Mouse (Mus musculus) olfactory bulb, adult 2 months (tissue): ENCODE measurements around the gene Cdh22. TPM values are rescaled to one million over a fixed set of nuclear protein-coding genes. Genes with fewer than 3 reads are reported as not detected.

ENCODE experiments used
- H3K27ac ChIP-seq: fragments of 200-500 bp; 2 replicates; pipeline ENCODE4 v1.5.1; 2012; ENCODE audit warnings: low read depth, low read length; ENCODE audit not compliant: insufficient read depth
- H3K4me1 ChIP-seq: fragments of 200-500 bp; 2 replicates; pipeline ENCODE4 v1.6.1; 2012; ENCODE audit warnings: low read length; ENCODE audit not compliant: control insufficient read depth, insufficient read depth
- H3K4me3 ChIP-seq: fragments of 200-500 bp; 2 replicates; pipeline ENCODE4 v1.5.1; 2012; ENCODE audit warnings: mild to moderate bottlenecking, low read depth, low read length, moderate library complexity; ENCODE audit not compliant: insufficient read depth
- CTCF ChIP-seq: fragments of 200-500 bp; IDR thresholded peaks from 2 replicates; pipeline ENCODE4 v1.5.1; 2012; ENCODE audit warnings: low read depth, mild to moderate bottlenecking, low read length, moderate library complexity; ENCODE audit not compliant: insufficient read depth
- POLR2A ChIP-seq: fragments of 200-500 bp; IDR thresholded peaks from 2 replicates; pipeline ENCODE4 v1.6.1; 2012; ENCODE audit warnings: mild to moderate bottlenecking, low read depth, low read length, moderate library complexity; ENCODE audit not compliant: insufficient read depth
- WGBS: fragments of 180-500 bp; shearing (Covaris S2); methylation state at CpG from one replicate; pipeline ENCODE4 v1.1.7; 2018; 5-methylcytosine and 5-hydroxymethylcytosine counted together
- polyA plus RNA-seq: library from polyadenylated mRNA; stranded (reverse); fragments of >200 nt; gene quantifications from 2 replicates; pipeline ENCODE4 v1.2.4, GENCODE M21; 2012; ENCODE audit warnings: low replicate concordance; ENCODE audit not compliant: missing spikeins, insufficient read depth, insufficient read length

The Cdh22 gene
- polyA plus RNA-seq, 1 experiment, result not detected

DNA sequence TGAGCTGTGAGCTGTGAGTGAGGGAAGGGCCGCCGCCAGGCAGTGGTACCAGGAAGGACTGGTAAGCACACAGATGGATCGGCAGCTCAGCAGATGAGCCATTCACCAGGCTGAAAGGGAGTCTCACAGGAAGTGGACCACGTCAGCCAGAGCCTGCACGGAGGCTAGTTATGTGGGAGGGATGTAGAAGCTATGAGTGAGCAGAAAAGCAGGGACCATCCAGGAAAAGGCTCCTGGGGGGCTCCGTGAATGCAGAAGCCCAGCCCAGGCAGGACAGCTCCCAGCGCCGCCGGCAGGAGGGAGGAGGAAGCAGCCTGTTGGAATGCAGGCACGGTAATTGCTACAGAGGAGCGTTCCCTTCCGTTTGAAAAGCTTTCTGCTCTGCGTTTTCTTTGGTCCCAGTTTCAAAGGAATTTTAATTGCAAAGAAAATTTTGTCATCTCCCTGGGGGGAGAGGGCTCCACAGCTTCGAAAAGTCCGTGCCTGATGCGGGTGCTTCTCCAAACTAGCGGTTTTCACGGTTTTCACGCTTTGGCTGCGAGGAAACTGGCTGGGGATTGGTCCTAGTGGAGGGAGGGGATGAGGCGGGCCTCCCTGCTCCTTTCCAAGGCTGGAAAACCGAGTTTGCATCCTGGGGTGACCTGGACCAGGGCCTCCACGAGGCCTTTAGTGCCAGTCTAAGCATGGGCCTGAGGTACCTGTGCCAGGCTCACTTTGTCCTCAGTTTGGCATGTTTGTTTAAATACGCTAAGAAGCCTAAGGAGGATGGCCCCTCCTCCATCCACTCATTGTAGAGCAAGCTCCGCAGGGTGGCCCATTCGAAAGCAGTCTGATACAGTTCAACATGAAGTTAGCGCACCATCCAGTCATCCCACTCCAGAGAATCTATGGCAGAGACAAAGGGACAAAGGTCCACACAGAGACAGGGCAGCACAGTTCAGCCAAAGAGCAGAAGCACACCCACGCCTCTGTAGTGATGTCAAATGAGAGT lies 32.6 kb downstream of the Cdh22 start:
- Histone ChIP-seq H3K4me1 (peaks cover 50% of the 10 kb centered on the region), H3K4me3 (0 out of 2 replicates have a peak overlapping the region, but pooled peaks have one; percentile 6), H3K27ac (no peak overlapping the region)
- TF ChIP-seq POLR2A (0 out of 2 replicates have a peak, but pooled peaks have one; percentile 13), CTCF (no peak)
- WGBS, result 10% methylated on average over 28 of the region's 28 CpGs

DNA sequence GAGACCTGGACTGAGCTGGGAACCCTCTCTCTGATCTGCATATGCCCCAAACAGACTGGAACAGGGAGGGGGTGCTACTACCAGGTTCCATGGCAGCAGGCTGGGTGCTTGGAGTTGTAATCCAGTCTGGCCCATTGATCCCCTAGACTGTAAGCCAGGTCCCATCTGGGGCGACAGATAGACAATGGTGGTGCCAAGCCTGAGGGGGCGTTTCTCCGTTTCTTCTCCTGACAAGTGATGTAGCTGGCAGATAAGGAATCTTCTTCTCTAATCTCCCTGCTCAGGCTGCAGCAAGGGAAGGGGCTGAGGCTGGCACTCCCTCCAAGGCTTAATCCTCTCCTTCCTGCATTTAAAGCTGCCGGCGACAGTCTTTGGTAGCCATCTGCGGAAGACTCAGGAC lies 37.1 kb downstream of the Cdh22 start:
- WGBS, result 60% methylated on average over 6 of the region's 6 CpGs
- peaks cover 47% of the 10 kb centered on the region for H3K4me1 ChIP-seq
- no peak overlapping the region for H3K27ac ChIP-seq
- TF ChIP-seq POLR2A (no peak), CTCF (no peak)
- no peak overlapping the region for H3K4me3 ChIP-seq

DNA sequence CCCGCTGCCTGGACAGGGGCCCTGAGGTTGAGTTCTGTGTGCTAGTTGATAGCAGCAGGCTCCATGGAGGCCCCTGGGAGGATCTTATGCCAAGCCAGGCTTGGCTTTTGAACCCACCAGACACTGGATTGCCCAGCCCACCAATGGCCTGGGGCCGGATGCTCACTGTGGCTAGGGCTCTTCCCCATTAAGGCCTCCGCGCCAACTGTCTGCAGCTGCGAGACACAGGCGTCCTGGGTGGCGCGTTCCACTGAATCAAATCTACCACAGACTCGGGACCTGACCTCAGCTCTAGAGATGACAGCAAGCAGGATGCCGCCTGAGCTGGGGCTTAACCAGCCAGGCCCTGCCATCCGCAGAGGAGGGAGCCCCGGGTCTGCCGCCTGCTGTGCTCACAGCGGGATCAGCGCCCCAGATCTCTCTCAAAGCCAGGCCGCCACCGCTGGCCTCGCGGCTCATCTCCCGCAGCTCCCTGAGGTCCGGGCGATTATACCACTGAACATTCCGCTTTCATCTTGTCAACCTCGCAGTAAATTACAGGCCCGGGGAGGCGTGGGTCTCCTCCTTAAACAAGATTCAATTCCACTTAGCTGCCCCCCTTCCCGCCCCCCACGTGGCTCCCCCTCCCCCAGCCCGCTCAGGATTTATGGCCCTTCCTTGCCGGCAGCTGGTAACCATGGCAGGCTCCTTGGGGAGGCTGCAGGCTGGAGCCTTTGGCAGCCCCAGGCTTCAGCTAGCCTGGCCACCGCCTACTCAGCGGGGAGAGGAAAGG lies 39.1 kb downstream of the Cdh22 start:
- 15% methylated on average over 32 of the region's 32 CpGs for WGBS
- Histone ChIP-seq H3K4me1 (peaks cover 44% of the 10 kb centered on the region), H3K27ac (0 out of 2 replicates have a peak overlapping the region, but pooled peaks have one; percentile 1), H3K4me3 (no peak overlapping the region)
- TF ChIP-seq CTCF (no peak), POLR2A (no peak)

DNA sequence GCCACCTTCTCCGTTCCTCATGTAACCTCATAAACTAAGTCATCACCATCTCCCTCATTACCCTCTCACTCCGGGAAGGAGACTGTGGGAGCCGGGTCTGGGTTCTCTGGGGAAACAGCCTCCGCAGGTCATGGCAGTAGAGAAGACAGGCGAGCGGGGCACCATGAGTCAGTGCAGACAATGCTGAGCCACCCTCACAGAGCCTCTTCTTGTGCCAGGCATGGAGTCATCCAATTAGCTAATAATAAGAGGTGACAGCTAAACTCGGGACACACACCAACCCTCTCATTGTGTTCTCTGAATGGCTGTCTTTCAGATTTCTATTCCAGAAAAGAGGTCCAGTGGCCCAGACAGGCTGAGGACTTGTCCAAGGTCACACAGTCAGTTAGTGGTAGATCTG lies 43.2 kb downstream of the Cdh22 start:
- no peak overlapping the region for H3K4me3 ChIP-seq

DNA sequence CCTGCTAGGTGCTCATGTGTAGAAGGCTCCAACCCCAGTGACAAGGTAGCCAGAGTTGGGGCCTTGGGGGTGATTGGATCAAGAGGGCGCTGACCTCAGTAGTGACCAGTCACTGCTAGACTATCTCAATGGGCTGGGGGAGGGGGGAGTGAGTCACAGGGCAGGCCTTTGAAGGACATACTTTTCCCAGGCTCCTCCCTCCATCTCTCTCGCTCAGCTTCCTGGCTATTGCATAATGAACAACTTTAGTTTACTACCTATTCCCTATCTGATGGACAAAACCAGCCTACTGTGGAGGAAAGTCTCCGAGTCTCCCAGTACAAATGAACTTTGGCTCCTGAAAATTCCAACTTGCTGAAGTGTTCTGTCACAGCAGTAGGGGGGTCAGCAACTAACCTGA lies 45.1 kb downstream of the Cdh22 start:
- WGBS, result 89% methylated on average over 3 of the region's 3 CpGs
- Histone ChIP-seq H3K27ac (no peak overlapping the region), H3K4me3 (no peak overlapping the region), H3K4me1 (peaks cover 23% of the 10 kb centered on the region)
- TF ChIP-seq CTCF, result no peak
- no peak for TF ChIP-seq POLR2A

More for the DNA sequence above, 43.2 kb downstream of the Cdh22 start:
- TF ChIP-seq CTCF (no peak), POLR2A (no peak)
- Histone ChIP-seq H3K27ac (no peak overlapping the region), H3K4me1 (peaks cover 39% of the 10 kb centered on the region)
- 41% methylated on average over 7 of the region's 7 CpGs for WGBS

DNA sequence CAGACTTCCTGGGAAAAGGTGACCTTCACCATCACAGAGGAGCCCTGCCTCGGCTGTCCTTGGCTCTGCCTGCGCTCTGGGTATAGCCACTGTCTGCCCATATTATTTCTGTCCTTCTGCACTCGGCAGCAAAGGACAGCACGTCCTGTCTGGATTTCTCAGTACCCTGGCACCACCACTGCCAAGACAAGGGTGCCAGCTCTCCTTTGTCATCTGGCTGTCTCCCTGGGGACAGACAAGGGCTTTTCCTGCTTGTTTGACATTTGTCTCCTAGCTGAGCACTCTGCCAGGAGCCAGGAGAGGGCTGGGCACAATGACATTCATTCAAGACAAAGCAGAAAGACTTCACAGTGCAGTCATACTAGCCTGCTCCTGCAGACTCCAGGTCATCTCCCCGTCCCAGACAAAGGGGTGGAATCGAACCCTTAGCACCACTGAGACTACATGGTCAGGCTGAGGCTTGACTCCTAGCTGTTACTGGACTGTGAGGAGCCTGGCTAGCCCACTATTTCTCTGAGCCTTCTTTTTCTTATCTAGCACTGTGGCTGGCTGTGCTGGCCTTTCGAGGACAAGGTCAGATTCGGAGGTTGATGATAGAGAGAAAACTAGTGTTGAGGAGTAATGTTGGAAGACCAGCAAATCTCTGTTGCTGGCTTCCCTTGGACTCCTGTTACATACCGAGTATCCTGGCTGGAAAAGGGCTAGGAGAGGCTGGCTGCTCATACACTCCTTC lies 46.8 kb downstream of the Cdh22 start:
- 78% methylated on average over 9 of the region's 9 CpGs for WGBS
- no peak overlapping the region for H3K27ac ChIP-seq
- H3K4me1 ChIP-seq, result peaks cover 29% of the 10 kb centered on the region
- TF ChIP-seq CTCF (no peak), POLR2A (no peak)
- no peak overlapping the region for H3K4me3 ChIP-seq

DNA sequence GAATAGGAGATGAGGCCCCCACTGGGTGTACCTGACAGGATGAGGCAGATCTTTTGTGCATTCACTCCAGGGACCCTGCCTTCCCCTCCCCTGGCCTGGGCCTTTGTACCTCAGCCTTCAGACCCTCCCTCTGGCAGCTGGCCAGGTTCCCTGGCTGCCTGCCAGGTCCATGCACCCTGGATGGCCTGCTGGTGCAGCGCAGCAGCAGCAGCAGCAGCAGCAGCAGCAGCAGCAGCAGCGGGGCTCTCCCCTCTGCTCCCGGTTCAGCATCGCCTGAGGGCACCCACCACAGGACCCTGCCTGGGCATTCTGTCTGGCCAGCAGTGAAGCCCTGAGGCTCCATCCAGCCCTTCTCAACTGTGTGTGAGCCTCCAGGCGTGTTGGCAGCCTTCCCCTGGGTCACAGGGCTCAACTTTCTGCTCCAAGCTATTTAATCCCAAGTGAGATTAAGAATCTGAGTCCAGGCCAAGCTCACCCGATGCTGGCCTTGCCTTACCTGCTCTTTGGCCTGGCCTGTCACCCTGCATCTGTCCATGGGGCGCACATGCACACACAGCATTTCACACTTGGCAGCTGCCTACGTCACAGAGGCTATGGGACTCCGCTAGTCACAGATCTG lies 50.5 kb downstream of the Cdh22 start:
- WGBS, result 63% methylated on average over 9 of the region's 9 CpGs
- Histone ChIP-seq H3K4me3 (no peak overlapping the region), H3K27ac (no peak overlapping the region), H3K4me1 (peaks cover 31% of the 10 kb centered on the region)
- TF ChIP-seq CTCF, result no peak
- no peak for TF ChIP-seq POLR2A
